Mouse (Mus musculus) megakaryocyte, embryonic 14.5 days (primary cell): ENCODE data around the gene Vsx1.

Source experiments
- FLI1 ChIP-seq: IDR thresholded peaks from 2 replicates; pipeline ENCODE4 v1.6.1; 2012; ENCODE audit warnings: low read length, inconsistent platforms, mixed read lengths
- GATA1 ChIP-seq: IDR thresholded peaks from 3 replicates; pipeline ENCODE4 v1.6.1; 2012; ENCODE audit warnings: mixed read lengths, low read length, inconsistent platforms, borderline replicate concordance

GRCm38 (mm10) chr2:150665006-150665405 is 24.2 kb downstream of the Vsx1 start:
- TF ChIP-seq GATA1 (no peak), FLI1 (no peak)
